In the genomic region with DNA sequence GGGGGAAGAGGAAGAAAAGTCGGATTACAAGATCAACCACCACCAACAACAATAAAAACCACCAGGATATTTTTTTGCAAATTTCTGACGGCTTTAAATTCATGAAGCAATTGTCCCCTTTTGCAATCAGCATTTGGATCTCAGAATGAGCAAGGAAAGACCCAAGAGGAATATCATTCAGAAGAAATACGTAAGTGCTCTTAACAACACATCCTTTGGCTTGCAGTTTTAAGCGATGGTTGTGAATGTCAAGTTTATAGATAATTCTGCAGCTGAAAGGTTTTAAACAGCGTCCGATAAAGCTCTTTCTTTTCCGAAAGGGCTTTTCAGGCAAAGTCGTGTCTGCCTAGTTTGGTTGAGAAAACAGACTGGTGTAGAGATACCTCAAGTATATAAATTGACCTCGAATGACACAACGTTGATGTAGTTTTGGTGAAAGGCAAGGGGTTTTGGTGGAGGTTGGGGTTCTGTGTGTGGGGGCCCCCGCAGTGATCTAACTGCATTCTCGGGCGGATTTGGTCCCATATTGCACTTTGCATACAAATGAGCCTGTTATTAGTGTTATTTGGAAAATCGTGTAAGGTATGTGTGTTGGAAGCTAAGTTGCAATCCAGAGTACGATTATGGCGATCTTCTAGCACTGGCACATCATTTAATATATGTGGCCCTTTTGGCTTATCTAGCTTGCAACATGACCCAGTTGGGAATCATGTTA, we compare ENCODE assay signal across 8 mouse cellular contexts. TPM values are rescaled to one million over a fixed set of nuclear protein-coding genes. Genes with fewer than 3 reads are reported as not detected.
DNase-seq lines count a peak whose midpoint lies in the region; ATAC-seq and TF ChIP-seq lines count a peak whose summit lies in the region.

No protein-coding gene starts in this region.

- no peak for TF ChIP-seq CTCF in bone marrow, adult 2 months (IDR thresholded peaks at IDR 0.05; ENCODE audit: control insufficient read depth, insufficient read depth, low read length)

- no peak for ATAC-seq in forebrain, embryonic 14.5 days
- no peak for ATAC-seq in limb, embryonic 14.5 days (ENCODE audit: low FRiP score, low read depth)

- peak overlapping the region; percentile 79 for H3K9ac ChIP-seq in forebrain, embryonic 14.5 days (ENCODE audit: low read length)
- H3K9ac ChIP-seq in limb, embryonic 14.5 days (ENCODE audit: low read depth, low read length, severe bottlenecking): peak overlapping the region; percentile 94

- H3K27me3 ChIP-seq in forebrain, embryonic 14.5 days (replicated peaks; ENCODE audit: control insufficient read depth, insufficient read depth, low read length): no peaks in the 10 kb centered on the region
- H3K27me3 ChIP-seq in limb, embryonic 14.5 days (ENCODE audit: control insufficient read depth, insufficient read depth, low read length): no peaks in the 10 kb centered on the region

- no peak overlapping the region; the same call in 1 of the 2 replicates for H3K27ac ChIP-seq in bone marrow, adult 2 months (ENCODE audit: control insufficient read depth, insufficient read depth, low read depth, low read length, poor library complexity)
- H3K27ac ChIP-seq in forebrain, embryonic 14.5 days (ENCODE audit: low read depth, low read length): no peak overlapping the region
- peak overlapping the region; percentile 90; the same call in 1 of the 2 replicates for H3K27ac ChIP-seq in limb, embryonic 14.5 days (replicated peaks; ENCODE audit: low read depth, low read length)

- WGBS in bone marrow, adult 2 months: under 1% methylated on average over 16 of the region's 16 CpGs
- 0% methylated on average over 16 of the region's 16 CpGs for WGBS in forebrain, embryonic 14.5 days
- WGBS in limb, embryonic 14.5 days: under 1% methylated on average over 16 of the region's 16 CpGs

- TF ChIP-seq POLR2A in bone marrow, adult 2 months (IDR thresholded peaks at IDR 0.05; ENCODE audit: borderline replicate concordance, control insufficient read depth, low read depth, low read length): no peak
- TF ChIP-seq POLR2A in limb, embryonic 14.5 days (IDR thresholded peaks at IDR 0.05; ENCODE audit: borderline replicate concordance, extremely low read depth, insufficient read depth, insufficient read length): no peak

- H3K4me1 ChIP-seq in bone marrow, adult 2 months (ENCODE audit: control insufficient read depth, insufficient read depth, low read length): no peaks in the 10 kb centered on the region; the same call in 1 of the 2 replicates
- H3K4me1 ChIP-seq in forebrain, embryonic 14.5 days (ENCODE audit: control insufficient read depth, insufficient read depth, low read length): peaks cover 11% of the 10 kb centered on the region; the same call in 1 of the 2 replicates
- peaks cover 23% of the 10 kb centered on the region for H3K4me1 ChIP-seq in limb, embryonic 14.5 days (ENCODE audit: control insufficient read depth, insufficient read depth, low read length)

- H3K36me3 ChIP-seq in forebrain, embryonic 14.5 days (ENCODE audit: control insufficient read depth, insufficient read depth, low read length): no peaks in the 10 kb centered on the region
- no peaks in the 10 kb centered on the region for H3K36me3 ChIP-seq in limb, embryonic 14.5 days (ENCODE audit: control insufficient read depth, insufficient read depth, low read length)

- DNase-seq in kidney, adult 18-20 months: peak; percentile 21
- no peak for DNase-seq in kidney, postnatal 14 days
- DNase-seq in forebrain, embryonic 14.5 days (ENCODE audit: low spot score): no peak
- no peak for DNase-seq in limb, embryonic 14.5 days (ENCODE audit: low spot score)
- peak; percentile 22 for DNase-seq in retina, embryonic 14.5 days (ENCODE audit: low spot score)
- no peak for DNase-seq in spleen, postnatal 4 days (ENCODE audit: low spot score in 2 of 2)
- DNase-seq in layer of hippocampus, adult 11-12 months (ENCODE audit: low spot score): no peak

- no peaks in the 10 kb centered on the region for H3K9me3 ChIP-seq in forebrain, embryonic 14.5 days (replicated peaks; ENCODE audit: control insufficient read depth, low read length)
- no peaks in the 10 kb centered on the region for H3K9me3 ChIP-seq in limb, embryonic 14.5 days (ENCODE audit: control insufficient read depth, low read length)

- peak overlapping the region; percentile 89 for H3K4me2 ChIP-seq in forebrain, embryonic 14.5 days (ENCODE audit: low read length)
- peak overlapping the region; percentile 54 for H3K4me2 ChIP-seq in limb, embryonic 14.5 days (replicated peaks; ENCODE audit: low read depth, low read length, severe bottlenecking)

- peak overlapping the region; percentile 53 for H3K4me3 ChIP-seq in bone marrow, adult 2 months (replicated peaks; ENCODE audit: control insufficient read depth, low read depth, low read length)
- peak overlapping the region; percentile 73 for H3K4me3 ChIP-seq in forebrain, embryonic 14.5 days (ENCODE audit: low read depth, low read length)
- peak overlapping the region; percentile 79 for H3K4me3 ChIP-seq in limb, embryonic 14.5 days (replicated peaks; ENCODE audit: low read length)

RNA-seq across cellular contexts. Expression of a gene that starts 2.6 kb away (rescaled TPM):
- polyA plus RNA-seq in bone marrow, adult 2 months (2011; ENCODE audit: insufficient read depth, insufficient read length, low replicate concordance, missing spikeins): 30.0 and 36.0 TPM in 2 replicates
- 16.4 and 20.5 TPM in 2 replicates for polyA plus RNA-seq in forebrain, embryonic 14.5 days (2014; fragmentation: Nextera tagmentation; extraction: Ambion mirVana)
- 25.7 and 29.9 TPM in 2 replicates for polyA plus RNA-seq in limb, embryonic 14.5 days (2012; rRNA removed)
- 22.8 and 28.4 TPM in 2 replicates for polyA plus RNA-seq in limb, embryonic 14.5 days (2014; fragmentation: Nextera tagmentation; extraction: Ambion mirVana)

Comparison
In these comparisons a context has a peak if more than half of its experiments do, and no peak if none do; other contexts are left out.
1. DNase-seq: peak in kidney, adult 18-20 months (single experiment) and retina, embryonic 14.5 days (single experiment); none in kidney, postnatal 14 days (single experiment), forebrain, embryonic 14.5 days (single experiment), limb, embryonic 14.5 days (single experiment), spleen, postnatal 4 days (0 of 2) and layer of hippocampus, adult 11-12 months (single experiment).
2. Peak in every context shown above with its lines, with median percentiles within 50 percentile points of each other: H3K4me3 ChIP-seq.